Mouse (Mus musculus): Measurements from ENCODE around the gene Il17rd. TPM values are rescaled to one million over a fixed set of nuclear protein-coding genes. Genes with fewer than 3 reads are reported as not detected.
A peak's percentile ranks its signal among the peaks of the same experiment; 100 is the strongest.

Il17rd gene
- polyA plus RNA-seq, 1 experiment from 2014 or later: 0.73 TPM

- Histone ChIP-seq H3K9me3 (ENCODE audit: control insufficient read depth) (no peaks in the 10 kb centered on the region), H3K4me2 (replicated peaks; ENCODE audit: low read depth) (peak within 1 kb of the TSS; percentile 96), H3K27ac (ENCODE audit: low read depth, low read length) (no peak within 1 kb of the TSS; the same call in 1 of the 2 replicates), H3K27me3 (replicated peaks; ENCODE audit: control insufficient read depth, insufficient read depth, low read length) (no peaks in the 10 kb centered on the region), H3K4me3 (ENCODE audit: low read depth, low read length) (peak within 1 kb of the TSS; percentile 71), H3K4me1 (replicated peaks; ENCODE audit: control insufficient read depth, insufficient read depth, low read length) (peaks cover 5% of the 10 kb centered on the region; the same call in 1 of the 2 replicates), H3K36me3 (ENCODE audit: control insufficient read depth, insufficient read depth) (no peaks in the 10 kb centered on the region), H3K9ac (ENCODE audit: low read depth, low read length) (peak within 1 kb of the TSS; percentile 60)
- peak; percentile 78 for ATAC-seq
- WGBS: 1% methylated on average over 57 of the region's 58 CpGs
- peak; percentile 49 for TF ChIP-seq CTCF (IDR thresholded peaks at IDR 0.05; ENCODE audit: low read depth)
Observed at GRCm38 (mm10) chr14:27114362-27115274, 75.9 kb downstream of the Il17rd start, which contains the start of gene Arhgef3. Gene Arhgef3 (plus strand): TSS chr14:27114899.

DNA sequence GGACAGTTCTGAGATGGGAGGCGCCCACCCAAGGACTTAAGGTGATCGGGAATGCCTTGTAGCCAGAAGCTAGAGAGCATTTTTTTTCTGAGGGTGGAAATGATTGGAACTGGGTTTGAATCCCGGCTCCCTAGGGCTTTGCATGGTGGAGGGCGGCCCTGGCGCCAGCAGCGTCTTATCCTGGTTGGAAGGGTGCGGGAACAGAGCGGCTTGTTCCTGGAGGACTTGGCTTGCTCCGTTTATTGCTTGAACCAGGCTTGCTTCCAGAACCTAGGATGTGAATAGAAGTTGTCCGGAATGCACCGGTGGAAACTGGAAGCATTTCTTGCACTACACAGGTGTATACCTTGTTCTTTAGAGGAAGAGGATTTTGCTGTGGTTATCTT, 76.5 kb downstream of the Il17rd start:
- Histone ChIP-seq H3K9ac (ENCODE audit: low read depth, low read length) (0 out of 2 replicates have a peak overlapping the region, but pooled peaks have one; percentile 60), H3K4me1 (replicated peaks; ENCODE audit: control insufficient read depth, insufficient read depth, low read length) (peaks cover 5% of the 10 kb centered on the region; the same call in 1 of the 2 replicates), H3K27ac (ENCODE audit: low read depth, low read length) (no peak overlapping the region), H3K4me2 (replicated peaks; ENCODE audit: low read depth) (peak overlapping the region; percentile 96), H3K36me3 (ENCODE audit: control insufficient read depth, insufficient read depth) (no peaks in the 10 kb centered on the region), H3K4me3 (ENCODE audit: low read depth, low read length) (peak overlapping the region; percentile 71), H3K9me3 (ENCODE audit: control insufficient read depth) (no peaks in the 10 kb centered on the region), H3K27me3 (replicated peaks; ENCODE audit: control insufficient read depth, insufficient read depth, low read length) (no peaks in the 10 kb centered on the region)
- no peak for ATAC-seq
- TF ChIP-seq CTCF (IDR thresholded peaks at IDR 0.05; ENCODE audit: low read depth): no peak
- 13% methylated on average over 11 of the region's 11 CpGs for WGBS

DNA sequence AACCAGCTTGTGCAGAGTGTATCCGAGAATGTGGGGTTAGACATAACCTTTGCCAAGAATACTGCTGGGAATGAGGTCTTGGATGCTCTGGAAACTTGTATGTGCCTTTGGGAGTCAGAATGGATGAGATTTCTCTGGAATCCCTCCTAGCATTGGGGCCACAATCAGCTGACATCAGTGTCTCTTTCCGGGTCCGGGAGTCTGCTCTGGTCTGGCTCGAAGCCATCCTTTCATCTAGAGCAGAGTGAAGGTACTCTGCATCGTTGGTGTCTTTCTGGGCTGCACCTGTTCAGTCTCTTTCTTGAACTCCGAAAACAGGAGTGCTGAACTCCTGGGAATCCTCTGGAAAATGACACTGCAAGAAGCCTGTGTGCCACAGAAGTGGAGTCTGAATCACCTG, 77.2 kb downstream of the Il17rd start:
- no peak for TF ChIP-seq CTCF (IDR thresholded peaks at IDR 0.05; ENCODE audit: low read depth)
- H3K36me3 ChIP-seq (ENCODE audit: control insufficient read depth, insufficient read depth): no peaks in the 10 kb centered on the region
- no peaks in the 10 kb centered on the region for H3K9me3 ChIP-seq (ENCODE audit: control insufficient read depth)
- no peak overlapping the region for H3K9ac ChIP-seq (ENCODE audit: low read depth, low read length)
- H3K4me1 ChIP-seq (replicated peaks; ENCODE audit: control insufficient read depth, insufficient read depth, low read length): peaks cover 5% of the 10 kb centered on the region; the same call in 1 of the 2 replicates
- no peak for ATAC-seq
- no peaks in the 10 kb centered on the region for H3K27me3 ChIP-seq (replicated peaks; ENCODE audit: control insufficient read depth, insufficient read depth, low read length)
- WGBS: 59% methylated on average over 6 of the region's 6 CpGs
- H3K4me2 ChIP-seq (replicated peaks; ENCODE audit: low read depth): no peak overlapping the region
- H3K27ac ChIP-seq (ENCODE audit: low read depth, low read length): no peak overlapping the region
- no peak overlapping the region for H3K4me3 ChIP-seq (ENCODE audit: low read depth, low read length)

- no peak overlapping the region for H3K9ac ChIP-seq (ENCODE audit: low read depth, low read length)
- no peaks in the 10 kb centered on the region for H3K9me3 ChIP-seq (ENCODE audit: control insufficient read depth)
- peaks cover 5% of the 10 kb centered on the region; the same call in 1 of the 2 replicates for H3K4me1 ChIP-seq (replicated peaks; ENCODE audit: control insufficient read depth, insufficient read depth, low read length)
- H3K4me3 ChIP-seq (ENCODE audit: low read depth, low read length): no peak overlapping the region
- no peak overlapping the region for H3K4me2 ChIP-seq (replicated peaks; ENCODE audit: low read depth)
- H3K27ac ChIP-seq (ENCODE audit: low read depth, low read length): no peak overlapping the region
- no peak for ATAC-seq
- H3K27me3 ChIP-seq (replicated peaks; ENCODE audit: control insufficient read depth, insufficient read depth, low read length): no peaks in the 10 kb centered on the region
- no peaks in the 10 kb centered on the region for H3K36me3 ChIP-seq (ENCODE audit: control insufficient read depth, insufficient read depth)
- no peak for TF ChIP-seq CTCF (IDR thresholded peaks at IDR 0.05; ENCODE audit: low read depth)
- 71% methylated on average over 4 of the region's 4 CpGs for WGBS
Observed at GRCm38 (mm10) chr14:27116577-27117165, 77.9 kb downstream of the Il17rd start.

DNA sequence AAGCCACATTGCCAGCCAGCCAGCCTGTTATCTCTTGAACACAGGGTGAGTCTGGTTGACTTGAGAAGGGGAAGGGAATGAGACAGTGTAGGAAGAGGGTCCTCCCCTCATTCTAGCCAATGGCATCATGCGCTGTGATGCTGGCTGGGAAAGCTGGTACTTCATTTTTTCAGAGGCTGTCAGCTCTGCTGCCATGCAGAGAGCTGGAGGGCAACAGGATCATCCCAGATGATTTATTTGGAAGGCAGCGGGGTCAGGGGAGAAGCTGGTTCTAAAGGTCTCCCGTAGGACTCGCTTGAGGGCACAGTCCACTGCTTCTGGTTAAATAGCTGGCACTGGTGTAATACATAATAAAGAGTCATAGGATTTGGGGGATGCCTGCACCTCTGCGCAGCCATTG, 79.8 kb downstream of the Il17rd start:
- Histone ChIP-seq H3K4me1 (replicated peaks; ENCODE audit: control insufficient read depth, insufficient read depth, low read length) (peaks cover 5% of the 10 kb centered on the region; the same call in 1 of the 2 replicates), H3K9me3 (ENCODE audit: control insufficient read depth) (no peaks in the 10 kb centered on the region), H3K4me3 (ENCODE audit: low read depth, low read length) (no peak overlapping the region), H3K4me2 (replicated peaks; ENCODE audit: low read depth) (no peak overlapping the region), H3K36me3 (ENCODE audit: control insufficient read depth, insufficient read depth) (no peaks in the 10 kb centered on the region), H3K27ac (ENCODE audit: low read depth, low read length) (no peak overlapping the region), H3K9ac (ENCODE audit: low read depth, low read length) (no peak overlapping the region), H3K27me3 (replicated peaks; ENCODE audit: control insufficient read depth, insufficient read depth, low read length) (no peaks in the 10 kb centered on the region)
- no peak for ATAC-seq
- WGBS: 78% methylated on average over 5 of the region's 5 CpGs
- no peak for TF ChIP-seq CTCF (IDR thresholded peaks at IDR 0.05; ENCODE audit: low read depth)

GRCm38 (mm10) chr14:27122646-27123045, 83.9 kb downstream of the Il17rd start:
- no peak overlapping the region for H3K27ac ChIP-seq (ENCODE audit: low read depth, low read length)
- H3K4me3 ChIP-seq (ENCODE audit: low read depth, low read length): no peak overlapping the region
- H3K4me2 ChIP-seq (replicated peaks; ENCODE audit: low read depth): no peak overlapping the region
- ATAC-seq: 0 out of 2 replicates have a peak, but pooled peaks have one; percentile 28
- H3K9me3 ChIP-seq (ENCODE audit: control insufficient read depth): no peaks in the 10 kb centered on the region
- no peak for TF ChIP-seq CTCF (IDR thresholded peaks at IDR 0.05; ENCODE audit: low read depth)
- 55% methylated on average over 3 of the region's 3 CpGs for WGBS
- no peaks in the 10 kb centered on the region for H3K27me3 ChIP-seq (replicated peaks; ENCODE audit: control insufficient read depth, insufficient read depth, low read length)
- no peaks in the 10 kb centered on the region for H3K36me3 ChIP-seq (ENCODE audit: control insufficient read depth, insufficient read depth)
- H3K9ac ChIP-seq (ENCODE audit: low read depth, low read length): no peak overlapping the region
- H3K4me1 ChIP-seq (replicated peaks; ENCODE audit: control insufficient read depth, insufficient read depth, low read length): no peaks in the 10 kb centered on the region
